Comparison of ENCODE assay signal across 8 mouse cellular contexts in genomic region chr5:137629906-137630545, GRCm38 (mm10). TPM values are rescaled to one million over a fixed set of nuclear protein-coding genes. Genes with fewer than 3 reads are reported as not detected.
DNase-seq lines count a peak whose midpoint lies in the region; ATAC-seq lines count a peak whose summit lies in the region.

No protein-coding gene starts in this region.

- no peaks in the 10 kb centered on the region for H3K36me3 ChIP-seq in neural tube, embryonic 11.5 days (ENCODE audit: control insufficient read depth, insufficient read depth, low read length)
- no peaks in the 10 kb centered on the region for H3K36me3 ChIP-seq in forebrain, embryonic 11.5 days (ENCODE audit: control insufficient read depth, insufficient read depth, low read length)

- 28% methylated on average over 6 of the region's 6 CpGs for WGBS in neural tube, embryonic 11.5 days
- 29% methylated on average over 6 of the region's 6 CpGs for WGBS in forebrain, embryonic 11.5 days

- no peak for ATAC-seq in neural tube, embryonic 11.5 days (ENCODE audit: insufficient read depth, low FRiP score, low TSS enrichment)
- no peak for ATAC-seq in forebrain, embryonic 11.5 days (replicated peaks; ENCODE audit: low FRiP score)

- peak overlapping the region; percentile 82 for H3K4me2 ChIP-seq in neural tube, embryonic 11.5 days (ENCODE audit: low read depth)
- peak overlapping the region; percentile 86 for H3K4me2 ChIP-seq in forebrain, embryonic 11.5 days (ENCODE audit: low read depth, low read length, severe bottlenecking)

- no peaks in the 10 kb centered on the region for H3K27me3 ChIP-seq in neural tube, embryonic 11.5 days (ENCODE audit: control insufficient read depth, insufficient read depth, low read length)
- H3K27me3 ChIP-seq in forebrain, embryonic 11.5 days (ENCODE audit: control insufficient read depth, insufficient read depth, low read length): no peaks in the 10 kb centered on the region

- no peak overlapping the region; the same call in 1 of the 2 replicates for H3K27ac ChIP-seq in neural tube, embryonic 11.5 days (ENCODE audit: low read depth, low read length)
- H3K27ac ChIP-seq in forebrain, embryonic 11.5 days (ENCODE audit: low read depth, low read length): no peak overlapping the region

- H3K9ac ChIP-seq in neural tube, embryonic 11.5 days (ENCODE audit: low read length): peak overlapping the region; percentile 83
- peak overlapping the region; percentile 84 for H3K9ac ChIP-seq in forebrain, embryonic 11.5 days (ENCODE audit: low read length)

- no peak for DNase-seq in neural tube, embryonic 11.5 days (ENCODE audit: low spot score)
- DNase-seq in neural tube, embryonic 10.5 days (ENCODE audit: extremely low spot score, low spot score): no peak
- DNase-seq in forebrain, embryonic 11.5 days (ENCODE audit: low spot score): no peak
- DNase-seq in kidney, postnatal 10 days: peak; percentile 78
- DNase-seq in lung, postnatal 4 days: peak; percentile 70 to 87
- DNase-seq in thymus, postnatal 25 days: peak; percentile 65
- no peak for DNase-seq in adrenal gland, postnatal 25 days
- DNase-seq in layer of hippocampus, postnatal 10 days (ENCODE audit: low spot score in 2 of 2): no peak

- H3K4me3 ChIP-seq in neural tube, embryonic 11.5 days (ENCODE audit: low read depth, low read length): peak overlapping the region; percentile 91
- H3K4me3 ChIP-seq in forebrain, embryonic 11.5 days (ENCODE audit: low read depth, low read length): peak overlapping the region; percentile 82

- no peaks in the 10 kb centered on the region for H3K9me3 ChIP-seq in neural tube, embryonic 11.5 days (ENCODE audit: control insufficient read depth, low read length)
- no peaks in the 10 kb centered on the region for H3K9me3 ChIP-seq in forebrain, embryonic 11.5 days (ENCODE audit: control insufficient read depth, low read length)

- H3K4me1 ChIP-seq in neural tube, embryonic 11.5 days (ENCODE audit: control insufficient read depth, insufficient read depth, low read length): peaks cover 20% of the 10 kb centered on the region
- peaks cover 14% of the 10 kb centered on the region for H3K4me1 ChIP-seq in forebrain, embryonic 11.5 days (replicated peaks; ENCODE audit: control insufficient read depth, insufficient read depth, low read length)

RNA-seq across cellular contexts. Expression of gene Gm20605, which starts 1.1 kb away (rescaled TPM):
- polyA plus RNA-seq in neural tube, embryonic 11.5 days (2014; fragmentation: Nextera tagmentation; extraction: Ambion mirVana): 6.7 and 8.2 TPM in 2 replicates
- polyA plus RNA-seq in forebrain, embryonic 11.5 days (2014; fragmentation: Nextera tagmentation; extraction: Ambion mirVana): 9.9 and 15.3 TPM in 2 replicates
- total RNA-seq in adrenal gland, postnatal 25 days (2021): 13.4 and 18.2 TPM in 2 replicates
- 1 to 10 TPM; 8.7 to 8.9 TPM for total RNA-seq in layer of hippocampus, postnatal 10 days (2021)

RNA-seq across cellular contexts. Expression of gene Lrch4, which starts 1.1 kb away (rescaled TPM):
- polyA plus RNA-seq in neural tube, embryonic 11.5 days (2014; fragmentation: Nextera tagmentation; extraction: Ambion mirVana): 31.6 and 39.0 TPM in 2 replicates
- polyA plus RNA-seq in forebrain, embryonic 11.5 days (2014; fragmentation: Nextera tagmentation; extraction: Ambion mirVana): 29.8 and 38.0 TPM in 2 replicates
- total RNA-seq in adrenal gland, postnatal 25 days (2021): 19.3 and 35.7 TPM in 2 replicates
- 10 to 100 TPM; 13.2 to 20.1 TPM for total RNA-seq in layer of hippocampus, postnatal 10 days (2021)

RNA-seq across cellular contexts. Expression of gene Fbxo24, which starts 1.2 kb away (rescaled TPM):
- 0.21 TPM in 1 of 2 replicates, not detected in the other for polyA plus RNA-seq in neural tube, embryonic 11.5 days (2014; fragmentation: Nextera tagmentation; extraction: Ambion mirVana)
- polyA plus RNA-seq in forebrain, embryonic 11.5 days (2014; fragmentation: Nextera tagmentation; extraction: Ambion mirVana): 0.12 and 0.17 TPM in 2 replicates
- 1.0 and 2.2 TPM in 2 replicates for total RNA-seq in adrenal gland, postnatal 25 days (2021)
- under 1 TPM; 0.27 to 0.36 TPM for total RNA-seq in layer of hippocampus, postnatal 10 days (2021)

RNA-seq across cellular contexts. Expression of gene Sap25, which starts 11.1 kb away (rescaled TPM):
- polyA plus RNA-seq in neural tube, embryonic 11.5 days (2014; fragmentation: Nextera tagmentation; extraction: Ambion mirVana): 5.6 and 6.0 TPM in 2 replicates
- polyA plus RNA-seq in forebrain, embryonic 11.5 days (2014; fragmentation: Nextera tagmentation; extraction: Ambion mirVana): 9.3 and 10.7 TPM in 2 replicates
- 10.0 and 14.0 TPM in 2 replicates for total RNA-seq in adrenal gland, postnatal 25 days (2021)
- 1 to 10 TPM; 5.0 to 7.5 TPM for total RNA-seq in layer of hippocampus, postnatal 10 days (2021)

RNA-seq across cellular contexts. Expression of gene Irs3, which starts 15.5 kb away (rescaled TPM):
- polyA plus RNA-seq in neural tube, embryonic 11.5 days (2014; fragmentation: Nextera tagmentation; extraction: Ambion mirVana): 0.12 and 0.24 TPM in 2 replicates
- 0.25 TPM in 1 of 2 replicates, not detected in the other for polyA plus RNA-seq in forebrain, embryonic 11.5 days (2014; fragmentation: Nextera tagmentation; extraction: Ambion mirVana)
- 4.9 and 5.7 TPM in 2 replicates for total RNA-seq in adrenal gland, postnatal 25 days (2021)
- under 1 TPM; 0.18 to 0.25 TPM for total RNA-seq in layer of hippocampus, postnatal 10 days (2021)

Comparison
In these comparisons a context has a peak if more than half of its experiments do, and no peak if none do; other contexts are left out.
1. DNase-seq: peak in kidney, postnatal 10 days (single experiment), lung, postnatal 4 days (2 of 2) and thymus, postnatal 25 days (single experiment); none in neural tube, embryonic 11.5 days (single experiment), neural tube, embryonic 10.5 days (single experiment), forebrain, embryonic 11.5 days (single experiment), adrenal gland, postnatal 25 days (single experiment) and layer of hippocampus, postnatal 10 days (0 of 2).